Mouse (Mus musculus): ENCODE data around the gene Bcl2.

DNA sequence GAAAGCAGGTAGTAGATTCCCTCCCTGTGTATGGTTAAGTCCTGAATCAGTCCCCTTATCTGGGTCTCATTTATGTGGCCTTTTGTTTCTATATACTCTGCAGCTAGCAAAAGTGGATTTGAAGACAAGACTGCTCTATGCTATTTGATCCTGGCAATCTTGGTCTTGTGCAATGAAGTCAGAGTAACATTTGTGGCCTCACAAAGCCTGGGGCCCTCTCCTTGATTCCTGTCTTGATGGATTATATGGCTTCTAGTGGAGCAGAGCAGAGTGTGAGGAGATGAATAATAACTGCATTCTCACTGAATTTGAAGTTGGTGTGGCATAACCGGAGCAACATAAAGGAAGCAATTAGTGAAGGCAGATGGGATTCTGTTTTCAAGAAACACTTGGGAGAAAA is 186.5 kb downstream of the Bcl2 start:
- TF ChIP-seq CTCF (IDR thresholded peaks at IDR 0.05; ENCODE audit: borderline replicate concordance, insufficient read depth, low read length) (no peak), POLR2A (IDR thresholded peaks at IDR 0.05; ENCODE audit: low read depth, low read length) (no peak)
